ENCODE assay signal across 12 mouse cellular contexts in genomic region chr6:99440606-99441005, GRCm38 (mm10).
DNase-seq lines count a peak whose midpoint lies in the region; ATAC-seq and TF ChIP-seq lines count a peak whose summit lies in the region.
"Had no signal": no experiment of that assay in that cellular context is flagged by ENCODE, and none has a peak within 500 bp of the region (broad histone marks: within the 10 kb centered on the region; RNA-seq: fewer than 3 reads in every experiment).

No protein-coding gene starts in this region.

- peaks cover 27% of the 10 kb centered on the region for H3K4me1 ChIP-seq in heart, embryonic 15.5 days (replicated peaks)
- H3K4me1 ChIP-seq in lung, postnatal 0 days (ENCODE audit: insufficient read depth, low read depth, low read length): peaks cover 11% of the 10 kb centered on the region; the same call in 1 of the 2 replicates
- peaks cover 13% of the 10 kb centered on the region for H3K4me1 ChIP-seq in lung, adult 2 months (ENCODE audit: control insufficient read depth, insufficient read depth, low read length)
- peaks cover 20% of the 10 kb centered on the region for H3K4me1 ChIP-seq in hindbrain, postnatal 0 days (ENCODE audit: insufficient read depth, low read length)
- H3K4me1 ChIP-seq in neural tube, embryonic 15.5 days: peaks cover 29% of the 10 kb centered on the region

- no peak overlapping the region for H3K4me3 ChIP-seq in heart, embryonic 15.5 days
- H3K4me3 ChIP-seq in lung, postnatal 0 days (ENCODE audit: low read depth, low read length): no peak overlapping the region
- H3K4me3 ChIP-seq in lung, adult 2 months (replicated peaks; ENCODE audit: extremely low read depth, low read depth, low read length): no peak overlapping the region
- H3K4me3 ChIP-seq in hindbrain, postnatal 0 days (ENCODE audit: low read length): no peak overlapping the region
- no peak overlapping the region for H3K4me3 ChIP-seq in neural tube, embryonic 15.5 days (replicated peaks)
- H3K4me3 ChIP-seq: limb, embryonic 12.5 days; myocyte had no signal

- H3K27me3 ChIP-seq in heart, embryonic 15.5 days: no peaks in the 10 kb centered on the region
- H3K27me3 ChIP-seq in lung, postnatal 0 days (replicated peaks; ENCODE audit: insufficient read depth, low read length): no peaks in the 10 kb centered on the region
- no peaks in the 10 kb centered on the region for H3K27me3 ChIP-seq in hindbrain, postnatal 0 days (ENCODE audit: insufficient read depth, low read length)
- peaks cover 5% of the 10 kb centered on the region; the same call in 1 of the 2 replicates for H3K27me3 ChIP-seq in neural tube, embryonic 15.5 days (replicated peaks)
- H3K27me3 ChIP-seq: limb, embryonic 12.5 days had no signal

- H3K27ac ChIP-seq in heart, embryonic 15.5 days: peak overlapping the region; percentile 63; the same call in 1 of the 2 replicates
- H3K27ac ChIP-seq in lung, postnatal 0 days (ENCODE audit: low read length): no peak overlapping the region
- H3K27ac ChIP-seq in hindbrain, postnatal 0 days: peak overlapping the region; percentile 59; the same call in 1 of the 2 replicates
- peak overlapping the region; percentile 51; the same call in 1 of the 2 replicates for H3K27ac ChIP-seq in neural tube, embryonic 15.5 days (replicated peaks)

- intact Hi-C loops in heart, postnatal 14 days (cut with DNase I): loop anchor here (5.0 kb wide), 1 partner anchor 82 kb away; the partner anchor contains the start of gene Foxp1

- no peaks in the 10 kb centered on the region for H3K9me3 ChIP-seq in heart, embryonic 15.5 days (replicated peaks)
- no peaks in the 10 kb centered on the region for H3K9me3 ChIP-seq in lung, postnatal 0 days (ENCODE audit: low read length)
- no peaks in the 10 kb centered on the region for H3K9me3 ChIP-seq in hindbrain, postnatal 0 days (ENCODE audit: low read length)
- H3K9me3 ChIP-seq in neural tube, embryonic 15.5 days (replicated peaks): no peaks in the 10 kb centered on the region
- H3K9me3 ChIP-seq: limb, embryonic 12.5 days had no signal

- no peak overlapping the region for H3K9ac ChIP-seq in heart, embryonic 15.5 days
- H3K9ac ChIP-seq in lung, postnatal 0 days (replicated peaks; ENCODE audit: low read depth): no peak overlapping the region
- H3K9ac ChIP-seq in hindbrain, postnatal 0 days (replicated peaks; ENCODE audit: low read length): no peak overlapping the region
- no peak overlapping the region for H3K9ac ChIP-seq in neural tube, embryonic 15.5 days (replicated peaks)
- H3K9ac ChIP-seq: limb, embryonic 12.5 days had no signal

- DNase-seq in heart, postnatal 14 days: no peak
- no peak for DNase-seq in lung, postnatal 0 days (ENCODE audit: low spot score)
- DNase-seq in lung, adult 2 months: no peak
- no peak for DNase-seq in hindbrain, postnatal 0 days (ENCODE audit: low spot score)
- no peak for DNase-seq in embryo, embryonic 10 days (ENCODE audit: low spot score)
- DNase-seq: cerebellum, adult 2 months; thymus, postnatal 4 days had no signal

- no peak for TF ChIP-seq CTCF in lung, postnatal 0 days (IDR thresholded peaks at IDR 0.05)
- TF ChIP-seq CTCF in lung, adult 2 months (IDR thresholded peaks at IDR 0.05; ENCODE audit: insufficient read depth, low read length): no peak
- TF ChIP-seq CTCF in hindbrain, postnatal 0 days (IDR thresholded peaks at IDR 0.05; ENCODE audit: low read depth): no peak

- no peak for TF ChIP-seq POLR2A in lung, adult 2 months (IDR thresholded peaks at IDR 0.05; ENCODE audit: borderline replicate concordance, extremely low read depth, low read depth, low read length)

- no peaks in the 10 kb centered on the region for H3K36me3 ChIP-seq in heart, embryonic 15.5 days
- H3K36me3 ChIP-seq in lung, postnatal 0 days (ENCODE audit: insufficient read depth, low read length): no peaks in the 10 kb centered on the region
- H3K36me3 ChIP-seq in hindbrain, postnatal 0 days (ENCODE audit: insufficient read depth, low read length): no peaks in the 10 kb centered on the region
- no peaks in the 10 kb centered on the region for H3K36me3 ChIP-seq in neural tube, embryonic 15.5 days
- H3K36me3 ChIP-seq: limb, embryonic 12.5 days had no signal

- no peak for ATAC-seq in heart, embryonic 15.5 days (replicated peaks; ENCODE audit: insufficient number of reproducible peaks, insufficient read depth, low FRiP score, low read depth)
- no peak for ATAC-seq in lung, postnatal 0 days
- ATAC-seq in hindbrain, postnatal 0 days: no peak
- ATAC-seq in neural tube, embryonic 15.5 days (ENCODE audit: low FRiP score): no peak
- ATAC-seq: intestine, postnatal 0 days had no signal

- WGBS in heart, embryonic 15.5 days: 88% methylated on average over 2 of the region's 2 CpGs
- WGBS in lung, postnatal 0 days: 69% methylated on average over 2 of the region's 2 CpGs
- 51% methylated on average over 2 of the region's 2 CpGs for WGBS in lung, adult 2 months
- 90% methylated on average over 2 of the region's 2 CpGs for WGBS in hindbrain, postnatal 0 days
- WGBS in neural tube, embryonic 15.5 days: 83% methylated on average over 2 of the region's 2 CpGs

- no peak overlapping the region for H3K4me2 ChIP-seq in heart, embryonic 15.5 days
- H3K4me2 ChIP-seq in lung, postnatal 0 days (replicated peaks; ENCODE audit: low read depth, low read length): no peak overlapping the region
- no peak overlapping the region for H3K4me2 ChIP-seq in hindbrain, postnatal 0 days (ENCODE audit: low read depth, low read length)
- no peak overlapping the region for H3K4me2 ChIP-seq in neural tube, embryonic 15.5 days

- TF ChIP-seq EP300 in lung, postnatal 0 days (IDR thresholded peaks at IDR 0.05): 0 out of 2 replicates have a peak, but pooled peaks have one; percentile 20
